Mouse (Mus musculus): ENCODE data around the gene Vma21.

GRCm38 (mm10) chrX:71846696-71847095 is 31.0 kb downstream of the Vma21 start:
- TF ChIP-seq CTCF (IDR thresholded peaks at IDR 0.05; ENCODE audit: low read depth, low read length) (no peak), POLR2A (IDR thresholded peaks at IDR 0.05; ENCODE audit: insufficient read depth, low read length) (no peak)

Data from ES-Bruce4 (cell line).